Mouse (Mus musculus): ENCODE data around the gene Pheta1. TPM values are rescaled to one million over a fixed set of nuclear protein-coding genes. Genes with fewer than 3 reads are reported as not detected.

Gene Pheta1
- 4.7 and 27.2 TPM in 2 replicates for polyA plus RNA-seq (2012; ENCODE audit: low replicate concordance)

GRCm38 (mm10) chr5:121848743-121849142 lies at the start of gene Pheta1:
Gene Pheta1, plus strand, starts transcription at chr5:121848984.

DNA sequence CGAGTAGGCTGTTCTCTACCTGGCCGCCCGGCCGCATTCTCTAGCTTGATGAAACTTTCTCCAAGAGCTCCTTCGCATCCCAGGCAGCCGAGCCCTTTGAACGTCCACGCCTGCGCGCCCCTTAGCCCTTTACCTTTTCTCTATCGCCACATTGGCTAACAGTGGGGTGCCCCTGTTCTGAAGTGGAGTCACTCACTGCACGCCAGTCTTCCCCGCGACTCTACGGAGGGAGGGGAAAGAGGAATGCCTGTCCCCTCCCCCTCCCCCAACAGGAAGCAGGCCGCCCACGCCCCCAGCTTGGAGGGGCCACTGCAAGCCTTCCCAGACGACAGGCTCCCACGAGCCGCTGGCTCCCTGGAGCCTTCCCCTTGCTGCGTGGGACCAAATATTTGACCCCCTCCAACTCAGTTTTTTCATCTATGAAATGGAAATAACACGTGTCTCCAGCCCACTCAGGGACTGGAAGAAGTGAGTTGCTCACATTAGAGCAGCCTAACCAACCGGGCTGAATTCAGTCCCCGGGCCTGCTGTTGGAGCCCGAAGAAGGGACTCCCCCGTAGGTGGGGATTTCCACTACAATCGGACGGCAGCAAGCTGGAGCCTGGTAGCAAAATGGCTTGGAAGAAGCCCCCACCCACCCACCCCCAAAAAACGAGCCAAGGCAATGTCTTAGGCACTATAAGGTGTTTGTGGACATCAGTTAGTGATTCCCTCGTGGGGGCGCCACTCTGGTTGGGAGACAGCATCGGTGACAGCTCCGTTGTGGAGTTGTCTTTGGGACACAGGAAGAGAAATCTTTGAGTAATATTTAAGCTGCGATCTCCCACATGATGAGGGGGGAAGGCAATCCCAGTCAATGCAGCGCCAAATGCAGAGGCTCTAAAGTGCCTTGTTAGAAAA lies 11.1 kb upstream of the Pheta1 start, which contains the start of gene Sh2b3:
Gene Sh2b3 (minus strand): TSS at position 206 of the 900 bp plus-strand sequence.

Other genes with a start within 250 kb of the Pheta1 start
- 2.0 and 4.2 TPM in 2 replicates for gene Acad12, start 230.0 kb upstream of the Pheta1 start, polyA plus RNA-seq (2012; ENCODE audit: low replicate concordance)
- 3.6 and 4.8 TPM in 2 replicates for gene Acad10, start 188.5 kb upstream of the Pheta1 start, polyA plus RNA-seq (2012; ENCODE audit: low replicate concordance)
- 14.4 and 16.1 TPM in 2 replicates for gene Brap, start 188.4 kb upstream of the Pheta1 start, polyA plus RNA-seq (2012; ENCODE audit: low replicate concordance)
- gene Atxn2, start 137.6 kb upstream of the Pheta1 start, polyA plus RNA-seq (2012; ENCODE audit: low replicate concordance): 22.4 and 97.1 TPM in 2 replicates
- gene Sh2b3, start 11.3 kb upstream of the Pheta1 start, polyA plus RNA-seq (2012; ENCODE audit: low replicate concordance): 242 and 1,055 TPM in 2 replicates
- 0.06 TPM in 1 of 2 replicates, not detected in the other for gene Cux2, start 201.1 kb downstream of the Pheta1 start, polyA plus RNA-seq (2012; ENCODE audit: low replicate concordance)

Data from hematopoietic multipotent progenitor cell, adult 10-12 weeks (in vitro differentiated cells).